Mouse (Mus musculus): ENCODE measurements at regions not wholly inside any gene's neighbourhood (a gene's known extent, or its start where the extent isn't known, plus 50 kb on each side); places are given as distances from the start of the nearest gene placed in this dataset.
A peak's percentile ranks its signal among the peaks of the same experiment; 100 is the strongest.

DNA sequence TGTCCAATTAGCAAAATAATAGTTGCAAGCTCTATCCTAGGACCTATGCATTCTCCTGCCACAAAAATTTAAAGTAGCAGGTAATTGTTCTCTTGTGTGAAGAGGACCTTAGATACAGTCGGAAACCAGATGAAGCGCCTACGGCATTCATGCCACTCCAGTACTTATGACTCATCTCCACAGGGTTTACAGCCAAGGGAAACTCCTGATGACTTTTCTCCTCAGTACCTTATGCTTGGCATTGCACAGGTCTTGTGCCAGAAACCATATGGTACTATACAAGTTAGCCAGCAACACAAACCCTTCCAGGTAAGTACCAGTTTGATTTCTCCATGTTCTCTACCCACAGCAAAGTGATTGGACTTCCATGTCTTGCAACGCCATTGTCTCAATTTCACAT is 606.3 kb upstream of the Dmac1 start:
- DNase-seq (ENCODE audit: low spot score) = no peak

DNA sequence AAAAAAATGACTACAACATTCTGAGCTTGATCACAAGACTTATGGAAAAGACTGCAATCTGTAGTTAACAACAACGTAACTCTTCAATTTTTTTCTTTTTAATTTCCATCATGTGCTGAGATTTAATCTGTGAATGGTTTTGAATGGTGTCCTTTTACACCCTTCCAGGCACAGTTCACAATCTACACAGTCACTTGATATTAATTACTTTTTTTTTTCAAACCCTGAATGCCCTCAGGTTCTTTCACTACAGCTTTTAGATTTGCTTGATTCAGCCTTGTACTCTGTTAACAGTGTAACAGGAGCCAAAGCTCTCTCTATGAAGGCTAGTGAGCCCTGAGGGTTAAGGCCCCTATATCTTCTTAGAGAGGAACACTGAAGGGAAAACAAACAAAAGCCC is 591.7 kb upstream of the Dmac1 start:
- no peak for DNase-seq (ENCODE audit: low spot score)

DNA sequence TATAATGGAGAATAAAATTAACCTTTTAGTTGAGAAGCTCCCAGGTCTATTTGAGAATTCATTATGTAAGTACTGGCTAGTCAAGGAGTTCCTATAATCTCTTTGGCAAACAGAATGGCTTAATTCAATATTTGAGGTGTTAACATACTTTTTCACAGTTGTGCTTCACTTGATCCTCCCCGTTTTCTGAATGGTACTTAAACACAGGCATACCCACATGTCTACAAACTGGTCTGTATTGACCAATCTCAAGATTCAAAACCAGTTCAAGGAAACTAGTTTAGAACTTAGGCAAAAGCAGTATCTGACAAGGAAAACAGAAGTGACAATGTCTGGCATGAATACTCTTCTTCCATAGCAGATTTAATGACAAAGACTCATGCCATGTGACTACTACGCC is 583.0 kb upstream of the Dmac1 start:
- DNase-seq (ENCODE audit: low spot score) = no peak

DNA sequence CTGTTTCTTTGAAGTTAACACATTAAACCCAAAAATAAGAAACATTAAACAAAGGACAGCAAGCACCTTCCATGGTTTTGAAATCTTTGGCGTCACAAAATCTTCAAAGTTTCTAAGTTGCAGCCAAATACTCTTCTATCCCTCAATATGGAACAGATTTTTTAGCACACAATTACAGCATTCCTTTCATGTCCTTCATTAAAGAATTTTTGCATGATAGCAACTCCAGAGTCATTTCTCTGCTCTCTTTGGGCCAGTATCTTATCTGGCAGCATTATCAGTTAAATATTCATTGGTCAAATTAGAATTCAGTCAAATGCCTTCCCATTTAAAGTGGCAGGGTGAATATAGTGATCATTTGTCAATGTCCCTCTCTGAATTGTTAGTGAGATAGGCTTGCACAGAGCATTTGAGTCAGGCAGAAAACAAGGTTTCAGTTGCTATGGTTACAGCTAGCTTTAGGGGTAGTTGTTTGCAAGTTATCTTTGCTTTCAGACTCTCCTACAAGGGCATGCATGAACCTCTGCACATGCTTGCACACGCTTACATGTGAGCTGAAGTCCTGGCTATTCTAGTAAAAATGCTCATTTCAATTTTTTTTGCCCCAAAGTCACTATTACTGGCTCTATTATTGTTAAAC is 579.8 kb upstream of the Dmac1 start:
- DNase-seq (ENCODE audit: low spot score) = no peak

GRCm38 (mm10) chr4:75855688-75856296 is 577.7 kb upstream of the Dmac1 start:
- no peak for DNase-seq (ENCODE audit: low spot score)

GRCm38 (mm10) chr4:75850343-75850742 is 572.2 kb upstream of the Dmac1 start:
- DNase-seq (ENCODE audit: low spot score) = no peak

DNA sequence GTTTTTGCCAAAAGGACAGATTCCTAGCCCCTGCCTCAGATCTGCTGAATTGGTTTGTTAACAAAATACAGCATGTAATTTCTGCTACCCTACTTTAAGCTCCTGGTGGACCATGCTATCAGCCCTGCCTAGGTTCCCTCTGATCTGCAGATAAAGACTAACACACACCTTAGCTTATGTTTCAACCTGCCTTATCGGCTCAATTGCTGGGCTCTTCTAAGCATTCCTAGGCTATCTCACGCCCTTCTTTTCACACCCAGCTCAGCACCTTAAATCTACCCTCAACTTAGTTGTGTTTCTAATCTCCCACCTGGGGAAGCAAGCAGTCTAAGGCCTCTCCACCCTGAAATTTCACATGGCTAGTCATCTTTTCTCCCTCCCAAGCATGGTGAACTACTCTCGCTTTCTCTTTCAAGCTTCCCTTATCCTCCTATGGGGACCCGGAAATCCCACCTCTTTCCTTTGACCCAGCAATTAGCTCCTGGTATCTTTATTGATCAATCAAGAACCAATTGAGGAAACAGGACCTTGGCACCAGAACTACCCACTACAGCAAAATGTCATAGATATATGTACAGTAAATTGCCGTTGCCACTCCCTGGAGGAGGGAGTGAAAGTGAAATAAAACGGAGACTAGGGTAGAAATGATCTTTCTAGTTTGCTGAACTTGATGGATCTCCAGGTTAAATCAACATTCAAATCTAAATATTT is 569.7 kb upstream of the Dmac1 start:
- DNase-seq (ENCODE audit: low spot score) = no peak

DNA sequence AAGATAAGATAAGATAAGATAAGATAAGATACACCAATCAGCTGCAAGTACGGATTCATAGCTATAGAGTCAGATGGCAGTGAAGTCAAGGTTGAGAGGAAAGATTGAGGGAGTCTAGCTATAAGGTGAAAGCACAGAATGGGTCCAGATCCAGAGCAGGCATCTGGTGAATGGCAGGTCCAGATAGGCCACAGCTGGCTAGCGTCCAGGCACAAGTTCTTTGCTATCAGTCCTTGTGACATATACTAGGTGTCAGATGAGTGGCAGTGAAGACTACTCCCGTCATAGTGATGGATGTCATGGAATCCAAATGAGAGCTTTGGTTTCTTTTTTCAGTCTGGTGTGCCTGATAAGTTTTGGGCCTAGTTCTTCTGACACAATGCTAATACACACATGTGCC is 566.9 kb upstream of the Dmac1 start:
- DNase-seq (ENCODE audit: low spot score) = peak; percentile 8

GRCm38 (mm10) chr4:75838619-75839018 is 560.5 kb upstream of the Dmac1 start:
- DNase-seq (ENCODE audit: low spot score) = no peak

- no peak for DNase-seq (ENCODE audit: low spot score)
Measured at GRCm38 (mm10) chr4:75827082-75827711, 549.1 kb upstream of the Dmac1 start.

GRCm38 (mm10) chr4:75819193-75819603 is 541.1 kb upstream of the Dmac1 start:
- DNase-seq (ENCODE audit: low spot score) = no peak

GRCm38 (mm10) chr4:75816026-75816425 is 537.9 kb upstream of the Dmac1 start:
- no peak for DNase-seq (ENCODE audit: low spot score)

DNA sequence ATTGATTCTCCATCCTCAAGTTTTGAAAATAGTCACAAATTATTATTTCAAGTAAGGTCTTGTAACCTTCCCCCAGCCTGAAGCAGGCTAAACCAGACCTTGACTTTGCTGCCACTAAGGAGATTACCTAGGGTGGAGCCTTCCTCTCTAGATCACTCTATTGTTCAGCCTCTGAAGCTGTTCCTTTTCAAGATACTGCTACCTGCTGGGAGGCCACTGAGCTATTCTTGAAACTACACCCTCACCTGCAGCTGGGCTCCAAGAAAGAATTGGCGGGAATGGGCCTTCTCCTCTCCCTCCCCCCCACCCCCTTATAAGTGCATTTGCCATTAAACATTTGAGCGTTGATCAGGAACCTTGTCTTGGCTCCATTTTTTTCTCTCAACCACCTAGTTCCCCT is 534.2 kb upstream of the Dmac1 start:
- DNase-seq (ENCODE audit: low spot score) = no peak

DNA sequence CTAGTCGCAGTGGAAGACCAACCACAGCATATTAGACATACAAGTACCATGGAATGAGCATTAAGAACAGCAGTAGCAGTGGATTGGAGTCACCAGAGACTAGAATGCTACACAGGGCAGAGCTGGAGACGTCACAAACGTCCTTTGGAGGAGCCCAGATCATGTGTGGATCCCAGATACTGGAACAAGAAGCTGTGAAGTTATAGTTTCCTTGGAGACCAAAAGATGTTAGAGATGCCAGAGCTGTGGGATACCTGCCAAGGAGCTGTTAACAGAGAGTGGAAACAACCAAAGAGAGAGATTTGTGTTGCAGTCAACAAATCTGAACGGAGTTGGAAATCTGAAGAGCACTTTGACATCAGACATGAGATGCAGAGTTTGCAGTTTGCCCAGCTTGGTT is 523.8 kb upstream of the Dmac1 start:
- DNase-seq (ENCODE audit: low spot score) = no peak

DNA sequence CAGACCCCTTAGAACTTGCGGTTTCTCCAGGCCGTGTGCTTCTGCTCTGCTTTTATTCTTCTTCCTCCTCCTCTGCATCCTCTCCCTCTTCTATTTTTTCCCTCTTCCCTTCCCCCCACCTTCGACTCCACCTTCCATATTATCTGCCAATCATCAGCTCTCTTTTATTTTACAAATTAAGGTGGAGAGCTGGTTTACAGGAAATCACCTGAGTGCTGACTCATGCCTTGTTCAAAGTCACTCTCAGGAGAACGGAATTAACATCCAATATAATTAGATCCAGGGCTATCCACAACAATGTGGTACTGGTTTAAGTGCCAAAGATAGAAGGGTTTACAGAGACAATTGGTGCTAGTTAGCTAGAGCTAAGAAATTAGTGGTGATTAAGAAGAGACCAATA is 523.1 kb upstream of the Dmac1 start:
- DNase-seq (ENCODE audit: low spot score) = no peak

GRCm38 (mm10) chr4:75791789-75792188 is 513.7 kb upstream of the Dmac1 start:
- DNase-seq (ENCODE audit: low spot score) = no peak

DNA sequence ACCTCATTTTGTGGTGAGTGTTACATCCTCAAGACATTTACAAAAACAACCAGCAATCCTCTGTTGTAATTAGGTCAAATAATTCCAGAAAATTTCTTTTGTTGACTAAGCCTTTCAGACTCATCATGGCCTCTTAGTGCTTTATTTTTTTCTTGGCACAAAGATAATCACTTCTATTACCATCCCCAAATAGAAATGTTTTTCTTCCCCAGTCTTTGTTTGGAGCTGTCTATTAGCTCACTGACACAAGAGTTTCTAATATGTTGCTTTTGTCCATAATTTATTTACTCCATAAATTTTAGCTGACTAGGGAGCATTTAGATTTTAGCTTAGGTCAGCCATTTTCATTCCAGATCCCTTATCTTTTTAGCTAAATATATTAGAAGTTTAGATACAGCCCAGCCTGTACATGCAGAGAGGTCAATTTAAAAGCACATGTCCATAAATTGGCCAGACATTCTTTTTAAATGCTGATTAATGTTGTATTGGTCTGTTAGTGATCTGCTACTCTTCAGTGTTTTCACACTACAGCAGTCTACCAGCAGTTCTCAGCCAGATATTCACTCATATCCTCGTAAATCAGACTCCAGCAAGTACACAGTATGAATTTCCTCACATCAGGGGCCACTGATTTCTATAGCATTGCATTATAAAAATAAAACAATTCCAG is 513.0 kb upstream of the Dmac1 start:
- no peak for DNase-seq (ENCODE audit: low spot score)

GRCm38 (mm10) chr4:75787405-75787804 is 509.3 kb upstream of the Dmac1 start:
- no peak for DNase-seq (ENCODE audit: low spot score)

DNA sequence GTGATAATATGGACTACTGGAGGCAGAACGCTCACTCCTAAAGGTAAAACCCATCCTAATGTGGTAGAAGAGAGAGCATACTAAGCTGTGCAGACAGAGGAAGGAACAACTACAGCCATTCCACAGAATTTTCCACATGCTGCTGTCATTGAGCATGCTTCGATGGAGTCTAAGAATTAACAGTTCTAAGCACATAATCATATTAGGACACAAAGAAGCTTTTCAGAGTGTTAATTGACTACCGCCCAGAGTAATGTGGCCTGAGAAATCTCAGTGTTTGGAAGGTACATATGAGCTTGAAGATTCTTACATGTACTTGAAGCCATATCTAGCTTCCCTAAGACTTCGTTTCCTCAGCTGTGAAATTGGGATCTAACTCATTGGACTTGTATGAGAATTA is 508.3 kb upstream of the Dmac1 start:
- no peak for DNase-seq (ENCODE audit: low spot score)

- no peak for DNase-seq (ENCODE audit: low spot score)
Measured at GRCm38 (mm10) chr4:75779492-75779891, 501.4 kb upstream of the Dmac1 start.

DNA sequence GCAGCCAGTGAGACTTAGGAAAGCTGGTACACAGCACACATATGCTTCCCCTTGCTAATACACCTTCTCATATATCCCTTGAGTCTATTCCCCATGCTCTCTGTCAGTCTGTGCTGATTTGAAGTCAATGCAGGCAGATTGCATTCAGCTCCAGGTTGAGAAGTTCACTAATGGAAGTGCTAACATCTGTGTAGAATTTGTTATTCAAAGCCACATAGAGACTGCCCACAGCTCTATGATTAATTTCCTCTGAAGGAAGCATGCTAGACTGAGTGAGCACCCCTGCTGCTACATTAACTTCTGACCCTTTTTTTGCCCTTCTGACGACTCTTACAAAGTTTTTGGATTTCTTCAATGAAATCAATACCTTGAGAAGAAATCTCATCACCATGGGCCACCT is 486.0 kb upstream of the Dmac1 start:
- DNase-seq (ENCODE audit: low spot score) = no peak

GRCm38 (mm10) chr4:75744605-75745004 is 466.5 kb upstream of the Dmac1 start:
- DNase-seq (ENCODE audit: low spot score) = no peak

Measured in heart, adult 8-10 months (tissue).